Mouse (Mus musculus): ENCODE results near the gene Hoxd3. TPM values are rescaled to one million over a fixed set of nuclear protein-coding genes. Genes with fewer than 3 reads are reported as not detected.
A peak's percentile ranks its signal among the peaks of the same experiment; 100 is the strongest.

Hoxd3 gene
- not detected in 2 replicates for total RNA-seq (2017)

- no peak for ATAC-seq (ENCODE audit: extremely low read depth, insufficient number of reproducible peaks, low FRiP score, poor library complexity, severe bottlenecking)
Observed at GRCm38 (mm10) chr2:74711721-74712621, at the start of gene Hoxd3, which contains the start of gene Hoxd4. Gene Hoxd3 (plus strand): TSS chr2:74711927. Gene Hoxd4 (plus strand): TSS chr2:74711929.

GRCm38 (mm10) chr2:74663291-74663925, 48.3 kb upstream of the Hoxd3 start:
- no peak for ATAC-seq (ENCODE audit: extremely low read depth, insufficient number of reproducible peaks, low FRiP score, poor library complexity, severe bottlenecking)

- no peak for ATAC-seq (ENCODE audit: extremely low read depth, insufficient number of reproducible peaks, low FRiP score, poor library complexity, severe bottlenecking)
Observed at GRCm38 (mm10) chr2:74666411-74666810, 45.3 kb upstream of the Hoxd3 start.

GRCm38 (mm10) chr2:74667191-74667841, 44.4 kb upstream of the Hoxd3 start:
- no peak for ATAC-seq (ENCODE audit: extremely low read depth, insufficient number of reproducible peaks, low FRiP score, poor library complexity, severe bottlenecking)

- ATAC-seq (ENCODE audit: extremely low read depth, insufficient number of reproducible peaks, low FRiP score, poor library complexity, severe bottlenecking): no peak
Observed at GRCm38 (mm10) chr2:74667842-74668357, 43.8 kb upstream of the Hoxd3 start, which contains the start of gene Hoxd13. Gene Hoxd13 (plus strand): TSS chr2:74668310.

- no peak for ATAC-seq (ENCODE audit: extremely low read depth, insufficient number of reproducible peaks, low FRiP score, poor library complexity, severe bottlenecking)
Observed at GRCm38 (mm10) chr2:74668370-74669229, 43.1 kb upstream of the Hoxd3 start.

- ATAC-seq (ENCODE audit: extremely low read depth, insufficient number of reproducible peaks, low FRiP score, poor library complexity, severe bottlenecking): no peak
Observed at GRCm38 (mm10) chr2:74669230-74669578, 42.5 kb upstream of the Hoxd3 start.

- ATAC-seq (ENCODE audit: extremely low read depth, insufficient number of reproducible peaks, low FRiP score, poor library complexity, severe bottlenecking): no peak
Observed at GRCm38 (mm10) chr2:74669650-74670235, 42.0 kb upstream of the Hoxd3 start.

- no peak for ATAC-seq (ENCODE audit: extremely low read depth, insufficient number of reproducible peaks, low FRiP score, poor library complexity, severe bottlenecking)
Observed at GRCm38 (mm10) chr2:74670632-74671188, 41.0 kb upstream of the Hoxd3 start.

- no peak for ATAC-seq (ENCODE audit: extremely low read depth, insufficient number of reproducible peaks, low FRiP score, poor library complexity, severe bottlenecking)
Observed at GRCm38 (mm10) chr2:74671847-74672246, 39.9 kb upstream of the Hoxd3 start.

- ATAC-seq (ENCODE audit: extremely low read depth, insufficient number of reproducible peaks, low FRiP score, poor library complexity, severe bottlenecking): peak; percentile 55; the same call in 1 of the 2 replicates
Observed at GRCm38 (mm10) chr2:74672481-74673362, 39.0 kb upstream of the Hoxd3 start.

- ATAC-seq (ENCODE audit: extremely low read depth, insufficient number of reproducible peaks, low FRiP score, poor library complexity, severe bottlenecking): no peak
Observed at GRCm38 (mm10) chr2:74673835-74674425, 37.8 kb upstream of the Hoxd3 start.

- no peak for ATAC-seq (ENCODE audit: extremely low read depth, insufficient number of reproducible peaks, low FRiP score, poor library complexity, severe bottlenecking)
Observed at GRCm38 (mm10) chr2:74674881-74675665, 36.7 kb upstream of the Hoxd3 start, which contains the start of gene Hoxd12. Gene Hoxd12 (plus strand): TSS chr2:74675013.

- ATAC-seq (ENCODE audit: extremely low read depth, insufficient number of reproducible peaks, low FRiP score, poor library complexity, severe bottlenecking): no peak
Observed at GRCm38 (mm10) chr2:74675666-74676282, 36.0 kb upstream of the Hoxd3 start.

GRCm38 (mm10) chr2:74676376-74677052, 35.2 kb upstream of the Hoxd3 start:
- ATAC-seq (ENCODE audit: extremely low read depth, insufficient number of reproducible peaks, low FRiP score, poor library complexity, severe bottlenecking): no peak
